Mouse (Mus musculus): Measurements from ENCODE around the gene Arhgap5. TPM values are rescaled to one million over a fixed set of nuclear protein-coding genes. Genes with fewer than 3 reads are reported as not detected.

Gene Arhgap5
- 9.4 TPM for polyA plus RNA-seq (2015; fragmentation: Illumina TruSeq; extraction: RNeasy Lipid Tissue Mini Kit (QIAGEN cat#74804); ENCODE audit: insufficient read depth, low read depth, low replicate concordance)

GRCm38 (mm10) chr12:52503456-52504320 is at the start of gene Arhgap5:
TSS of gene Arhgap5 (plus strand) at chr12:52503972.

Other genes starting within 250 kb of the Arhgap5 start
- gene Akap6, start 195.4 kb downstream of the Arhgap5 start, polyA plus RNA-seq (2015; fragmentation: Illumina TruSeq; extraction: RNeasy Lipid Tissue Mini Kit (QIAGEN cat#74804); ENCODE audit: insufficient read depth, low read depth, low replicate concordance) = 0.31 TPM

Measured in pancreas, adult 10 weeks (tissue).